Mouse (Mus musculus) thymus, postnatal 14 days (tissue): ENCODE measurements around the gene Spata2.

Source experiments
- DNase-seq: peaks from one replicate; pipeline ENCODE4 v3.0.0; 2021

Spata2 gene

GRCm38 (mm10) chr2:167492713-167493636 is at the start of gene Spata2:
Gene Spata2 (minus strand): TSS chr2:167492887.
- peak; percentile 95 for DNase-seq

GRCm38 (mm10) chr2:167542361-167542760 is 49.7 kb upstream of the Spata2 start:
- no peak for DNase-seq

- DNase-seq, result no peak
Observed at GRCm38 (mm10) chr2:167541761-167542160, 49.1 kb upstream of the Spata2 start.

GRCm38 (mm10) chr2:167541324-167541723 is 48.6 kb upstream of the Spata2 start:
- no peak for DNase-seq

GRCm38 (mm10) chr2:167540477-167541110 is 47.9 kb upstream of the Spata2 start:
- DNase-seq, result no peak

GRCm38 (mm10) chr2:167539536-167540476 is 47.1 kb upstream of the Spata2 start:
- DNase-seq, result no peak

- peak; percentile 41 for DNase-seq
Observed at GRCm38 (mm10) chr2:167538671-167539306, 46.1 kb upstream of the Spata2 start.

- peak; percentile 93 for DNase-seq
Observed at GRCm38 (mm10) chr2:167537476-167538297, 45.0 kb upstream of the Spata2 start, which contains the start of gene Snai1. Gene Snai1 (plus strand): TSS chr2:167538195.

- DNase-seq, result no peak
Observed at GRCm38 (mm10) chr2:167536320-167536945, 43.7 kb upstream of the Spata2 start.

GRCm38 (mm10) chr2:167533880-167534279 is 41.2 kb upstream of the Spata2 start:
- no peak for DNase-seq

GRCm38 (mm10) chr2:167532131-167532530 is 39.4 kb upstream of the Spata2 start:
- peak; percentile 77 for DNase-seq

- no peak for DNase-seq
Observed at GRCm38 (mm10) chr2:167530536-167530935, 37.8 kb upstream of the Spata2 start.

- no peak for DNase-seq
Observed at GRCm38 (mm10) chr2:167529935-167530513, 37.3 kb upstream of the Spata2 start.

- peak; percentile 71 for DNase-seq
Observed at GRCm38 (mm10) chr2:167528278-167528677, 35.6 kb upstream of the Spata2 start.

- DNase-seq, result peak; percentile 43
Observed at GRCm38 (mm10) chr2:167519606-167520252, 27.0 kb upstream of the Spata2 start.

GRCm38 (mm10) chr2:167515688-167516087 is 23.0 kb upstream of the Spata2 start:
- no peak for DNase-seq

- DNase-seq, result no peak
Observed at GRCm38 (mm10) chr2:167514641-167515040, 22.0 kb upstream of the Spata2 start.

GRCm38 (mm10) chr2:167512970-167513369 is 20.3 kb upstream of the Spata2 start:
- peak; percentile 48 for DNase-seq

GRCm38 (mm10) chr2:167512365-167512764 is 19.7 kb upstream of the Spata2 start:
- DNase-seq, result no peak

GRCm38 (mm10) chr2:167510485-167510884 is 17.8 kb upstream of the Spata2 start:
- DNase-seq, result peak; percentile 57
